Mouse (Mus musculus) heart, embryonic 16.5 days (tissue): ENCODE data around the gene Cdc20b. TPM values are rescaled to one million over a fixed set of nuclear protein-coding genes. Genes with fewer than 3 reads are reported as not detected.

Source experiments
- ATAC-seq: fragments of 200-750 bp; cut with Nextera tagmentation; replicated peaks from 2 replicates; pipeline ENCODE4 v1.8.0; 2017; ENCODE audit warnings: moderate number of reproducible peaks; ENCODE audit not compliant: insufficient read depth, low FRiP score; ENCODE audit errors: extremely low read depth
- H3K27ac ChIP-seq: fragments of 300-500 bp; sonication (generic); 2 replicates; pipeline ENCODE4 v1.5.1; 2014; ENCODE audit warnings: mild to moderate bottlenecking, low read length, control low read depth, moderate library complexity
- H3K27me3 ChIP-seq: fragments of 300-500 bp; sonication (generic); 2 replicates; pipeline ENCODE4 v1.6.1; 2014; ENCODE audit warnings: low read length, mixed read lengths; ENCODE audit not compliant: control insufficient read depth, insufficient read depth
- H3K36me3 ChIP-seq: fragments of 300-500 bp; sonication (generic); 2 replicates; pipeline ENCODE4 v1.6.1; 2014; ENCODE audit not compliant: control insufficient read depth, insufficient read depth
- H3K4me1 ChIP-seq: fragments of 300-500 bp; sonication (generic); 2 replicates; pipeline ENCODE4 v1.6.1; 2014; ENCODE audit warnings: low read length, mixed read lengths; ENCODE audit not compliant: control insufficient read depth, insufficient read depth
- H3K4me2 ChIP-seq: fragments of 300-500 bp; sonication (generic); 2 replicates; pipeline ENCODE4 v1.6.1; 2014; ENCODE audit warnings: low read depth, mild to moderate bottlenecking, control low read depth, low read length
- H3K4me3 ChIP-seq: fragments of 300-500 bp; sonication (generic); 2 replicates; pipeline ENCODE4 v1.5.1; 2014; ENCODE audit warnings: mild to moderate bottlenecking, control low read depth, low read length
- H3K9ac ChIP-seq: fragments of 300-500 bp; sonication (generic); 2 replicates; pipeline ENCODE4 v1.6.1; 2014; ENCODE audit warnings: low read length, control low read depth
- H3K9me3 ChIP-seq: fragments of 300-500 bp; sonication (generic); replicated peaks from 2 replicates; pipeline ENCODE4 v1.6.1; 2016; ENCODE audit warnings: low read length; ENCODE audit not compliant: control insufficient read depth
- WGBS: fragments of 180-500 bp; shearing (Covaris S2); extraction: QIAGEN DNeasy Blood & Tissue Kit; methylation state at CpG from one replicate; pipeline ENCODE4 v1.1.7; 2014; 5-methylcytosine and 5-hydroxymethylcytosine counted together
- polyA plus RNA-seq: library from polyadenylated mRNA; unstranded; fragments of >200 nt; fragmentation: Nextera tagmentation; extraction: Ambion mirVana; gene quantifications from 2 replicates; pipeline ENCODE4 v1.2.1, GENCODE M21; 2015

Cdc20b gene
- 0.38 and 0.62 TPM in 2 replicates for polyA plus RNA-seq

DNA sequence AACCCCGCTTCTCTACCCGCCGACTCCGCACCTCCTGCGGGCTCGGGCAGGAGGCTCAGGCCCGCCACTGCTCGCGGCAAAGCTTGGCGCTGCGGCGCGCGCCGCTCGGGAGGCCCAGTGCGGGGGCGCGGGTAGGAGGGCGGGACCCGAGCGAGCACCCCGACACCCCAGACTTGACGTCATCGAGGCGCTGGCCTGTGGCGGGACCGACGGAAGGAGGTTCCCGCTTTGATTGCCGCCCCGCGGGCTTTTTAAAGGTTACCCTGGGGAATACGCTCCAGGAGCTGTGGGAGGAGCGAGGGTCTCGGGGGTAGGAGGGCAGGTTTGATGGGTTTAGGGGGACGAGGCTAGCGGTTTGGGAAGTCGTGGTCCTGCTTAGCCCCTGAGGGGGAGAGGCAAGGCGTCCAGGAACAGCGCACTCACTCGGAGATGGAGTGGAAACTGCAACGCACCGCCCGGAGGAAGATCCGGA, at the start of gene Cdc20b:
Gene Cdc20b (plus strand): TSS at position 162 of the 472 bp plus-strand sequence.
- Histone ChIP-seq H3K4me3 (peak within 1 kb of the TSS; percentile 63), H3K27ac (no peak within 1 kb of the TSS), H3K36me3 (no peaks in the 10 kb centered on the region), H3K4me2 (peak within 1 kb of the TSS; percentile 94), H3K27me3 (peaks cover 38% of the 10 kb centered on the region), H3K9me3 (no peaks in the 10 kb centered on the region), H3K9ac (peak within 1 kb of the TSS; percentile 58), H3K4me1 (peaks cover 17% of the 10 kb centered on the region)
- ATAC-seq = peak; percentile 49
- under 1% methylated on average over 46 of the region's 46 CpGs for WGBS

DNA sequence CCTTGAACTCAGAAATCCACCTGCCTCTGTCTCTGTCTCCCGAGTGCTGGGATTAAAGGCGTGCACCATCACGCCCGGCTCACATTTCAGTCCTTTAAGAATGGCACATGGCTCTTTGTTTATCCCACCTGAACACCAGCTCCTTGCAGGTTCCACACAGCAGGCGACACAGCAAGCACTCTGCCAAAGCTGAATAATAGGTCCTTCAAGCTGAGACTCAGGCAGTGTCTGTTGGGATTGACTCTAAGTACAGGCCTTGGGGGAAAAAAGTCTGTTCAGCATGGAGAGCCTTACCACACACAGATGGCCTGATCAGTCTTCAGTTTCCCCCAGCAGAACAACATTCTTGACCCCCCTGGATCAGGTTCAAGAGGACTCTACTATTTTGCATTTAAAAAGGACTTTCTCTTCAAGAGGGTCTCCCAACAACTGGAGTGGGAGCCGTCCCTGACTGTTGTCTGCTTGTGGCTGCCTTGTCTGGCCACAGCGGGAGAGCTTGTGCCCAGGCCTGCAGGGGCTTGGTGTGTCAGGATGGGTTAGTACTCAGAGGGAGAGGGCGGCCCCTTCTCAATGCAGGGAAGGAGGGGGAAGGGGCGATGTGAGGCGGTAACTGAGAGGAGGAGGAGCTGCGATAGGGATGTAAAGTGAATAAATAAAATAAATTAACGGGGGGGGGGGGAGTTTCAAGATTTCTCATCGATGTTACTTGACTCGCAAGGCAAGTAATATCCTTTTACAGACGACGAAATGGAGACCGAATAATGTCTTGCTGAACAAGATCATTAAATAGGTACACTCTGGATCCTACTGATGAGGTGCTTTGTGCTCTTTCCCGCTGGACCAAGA, 49.1 kb upstream of the Cdc20b start:
- H3K4me3 ChIP-seq = no peak overlapping the region
- WGBS = 17% methylated on average over 18 of the region's 18 CpGs

DNA sequence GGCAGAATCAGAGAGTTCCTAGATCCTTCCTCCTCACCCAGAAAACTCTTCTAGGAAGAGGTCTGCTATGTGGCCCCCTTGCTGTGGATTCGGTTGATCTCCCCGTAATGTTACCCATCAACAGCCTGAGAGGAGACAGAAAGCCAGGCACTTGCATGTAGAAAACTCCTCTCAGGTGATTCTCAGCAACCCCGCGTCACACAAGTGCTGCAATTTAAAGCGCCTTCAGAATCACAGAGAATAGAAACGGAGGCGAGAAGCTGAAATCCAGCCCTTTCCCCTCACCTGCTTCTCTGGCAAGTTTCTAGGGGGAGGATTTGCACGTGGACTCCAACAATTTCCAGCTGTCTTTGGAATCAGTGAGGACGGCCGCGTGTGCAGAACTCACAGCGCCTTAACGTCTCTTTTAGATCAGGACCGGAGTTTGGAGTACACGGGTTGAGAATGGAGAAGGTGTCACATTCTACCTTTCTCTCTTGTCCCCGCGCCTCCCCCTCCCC, 48.4 kb upstream of the Cdc20b start:
- peaks cover 22% of the 10 kb centered on the region for H3K4me1 ChIP-seq
- ATAC-seq = no peak
- whole genome bisulfite sequencing = 3% methylated on average over 17 of the region's 17 CpGs
- peaks cover 62% of the 10 kb centered on the region for H3K27me3 ChIP-seq
- no peak overlapping the region for H3K9ac ChIP-seq
- H3K9me3 ChIP-seq = no peaks in the 10 kb centered on the region
- no peak overlapping the region for H3K27ac ChIP-seq
- H3K4me3 ChIP-seq = peak overlapping the region; percentile 68
- no peaks in the 10 kb centered on the region for H3K36me3 ChIP-seq
- H3K4me2 ChIP-seq = peak overlapping the region; percentile 99

More for the DNA sequence above, 49.1 kb upstream of the Cdc20b start:
- H3K4me2 ChIP-seq = no peak overlapping the region
- no peak overlapping the region for H3K9ac ChIP-seq
- H3K36me3 ChIP-seq = no peaks in the 10 kb centered on the region
- ATAC-seq = no peak
- no peaks in the 10 kb centered on the region for H3K9me3 ChIP-seq
- no peak overlapping the region for H3K27ac ChIP-seq
- peaks cover 22% of the 10 kb centered on the region for H3K4me1 ChIP-seq
- peaks cover 55% of the 10 kb centered on the region for H3K27me3 ChIP-seq

DNA sequence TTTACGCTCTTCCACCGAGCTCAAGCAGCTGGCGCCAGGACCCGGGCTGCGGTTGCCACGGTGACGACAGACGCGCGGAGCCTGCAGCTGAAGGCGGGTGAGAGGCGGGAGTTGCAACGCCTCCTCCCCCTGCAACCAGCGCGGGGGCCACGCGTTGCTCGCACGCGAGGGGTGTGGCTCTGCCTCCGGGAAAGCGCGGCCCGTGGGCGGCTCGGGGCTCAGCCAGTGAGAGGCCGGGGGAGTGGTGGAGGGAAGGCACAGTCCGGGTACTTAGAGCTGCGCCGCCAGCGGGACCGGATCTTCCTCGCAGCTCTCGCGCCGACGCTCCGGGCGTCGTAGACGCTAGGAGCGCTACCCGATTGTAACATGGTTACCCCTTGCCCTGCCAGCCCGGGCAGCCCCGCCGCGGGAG, 47.4 kb upstream of the Cdc20b start, which contains the start of gene Ccno:
Gene Ccno (plus strand): TSS at position 271 of the 412 bp plus-strand sequence.
- H3K36me3 ChIP-seq = no peaks in the 10 kb centered on the region
- H3K27me3 ChIP-seq = peaks cover 69% of the 10 kb centered on the region
- peaks cover 22% of the 10 kb centered on the region for H3K4me1 ChIP-seq
- peak within 1 kb of the TSS; percentile 68 for H3K4me3 ChIP-seq
- no peaks in the 10 kb centered on the region for H3K9me3 ChIP-seq
- peak within 1 kb of the TSS; percentile 99 for H3K4me2 ChIP-seq
- H3K27ac ChIP-seq = peak within 1 kb of the TSS; percentile 21; the same call in 1 of the 2 replicates
- peak within 1 kb of the TSS; percentile 73 for H3K9ac ChIP-seq
- under 1% methylated on average over 47 of the region's 47 CpGs for WGBS
- peak; percentile 97 for ATAC-seq

DNA sequence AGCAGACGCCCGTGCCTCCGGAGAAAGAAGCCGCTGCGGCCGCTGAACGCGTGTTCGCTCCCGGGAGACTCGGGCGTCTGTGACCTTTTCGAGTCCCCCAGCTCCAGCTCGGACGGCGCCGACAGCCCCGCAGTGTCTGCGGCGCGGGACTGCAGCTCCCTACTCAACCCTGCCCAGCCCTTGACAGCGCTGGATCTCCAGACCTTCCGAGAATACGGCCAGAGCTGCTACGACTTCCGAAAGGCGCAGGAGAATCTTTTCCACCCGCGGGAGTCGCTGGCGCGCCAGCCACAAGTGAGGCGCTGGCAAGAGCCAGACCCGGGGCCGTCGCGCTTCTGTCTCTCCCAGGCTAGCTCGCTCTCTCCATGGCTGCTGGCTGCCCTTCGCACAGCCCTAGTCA, 46.9 kb upstream of the Cdc20b start:
- peak overlapping the region; percentile 99 for H3K4me2 ChIP-seq
- no peaks in the 10 kb centered on the region for H3K9me3 ChIP-seq
- no peaks in the 10 kb centered on the region for H3K36me3 ChIP-seq
- peaks cover 72% of the 10 kb centered on the region for H3K27me3 ChIP-seq
- peak; percentile 19 for ATAC-seq
- peak overlapping the region; percentile 21; the same call in 1 of the 2 replicates for H3K27ac ChIP-seq
- peak overlapping the region; percentile 73 for H3K9ac ChIP-seq
- under 1% methylated on average over 38 of the region's 39 CpGs for WGBS
- H3K4me1 ChIP-seq = peaks cover 22% of the 10 kb centered on the region
- H3K4me3 ChIP-seq = peak overlapping the region; percentile 68

DNA sequence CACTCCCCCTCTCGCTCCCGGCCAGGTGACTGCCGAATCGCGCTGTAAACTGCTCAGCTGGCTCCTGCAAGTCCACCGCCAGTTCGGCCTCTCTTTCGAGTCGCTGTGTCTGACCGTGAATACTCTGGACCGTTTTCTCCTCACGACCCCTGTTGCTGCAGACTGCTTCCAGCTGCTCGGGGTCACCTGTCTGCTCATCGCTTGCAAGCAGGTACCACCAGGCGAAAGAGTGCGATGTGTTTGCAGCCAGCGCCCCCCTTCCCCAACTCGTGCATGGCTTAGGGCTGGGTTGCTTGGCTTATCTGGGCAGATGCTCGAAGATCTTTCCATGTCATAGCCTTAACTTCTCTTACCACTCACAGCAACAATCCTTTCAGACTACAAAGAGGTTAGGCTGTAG, 46.0 kb upstream of the Cdc20b start:
- Histone ChIP-seq H3K27me3 (peaks cover 78% of the 10 kb centered on the region), H3K9ac (no peak overlapping the region), H3K4me1 (peaks cover 30% of the 10 kb centered on the region), H3K36me3 (no peaks in the 10 kb centered on the region), H3K9me3 (no peaks in the 10 kb centered on the region), H3K27ac (no peak overlapping the region), H3K4me3 (peak overlapping the region; percentile 68), H3K4me2 (peak overlapping the region; percentile 99)
- 1% methylated on average over 19 of the region's 19 CpGs for WGBS
- no peak for ATAC-seq

DNA sequence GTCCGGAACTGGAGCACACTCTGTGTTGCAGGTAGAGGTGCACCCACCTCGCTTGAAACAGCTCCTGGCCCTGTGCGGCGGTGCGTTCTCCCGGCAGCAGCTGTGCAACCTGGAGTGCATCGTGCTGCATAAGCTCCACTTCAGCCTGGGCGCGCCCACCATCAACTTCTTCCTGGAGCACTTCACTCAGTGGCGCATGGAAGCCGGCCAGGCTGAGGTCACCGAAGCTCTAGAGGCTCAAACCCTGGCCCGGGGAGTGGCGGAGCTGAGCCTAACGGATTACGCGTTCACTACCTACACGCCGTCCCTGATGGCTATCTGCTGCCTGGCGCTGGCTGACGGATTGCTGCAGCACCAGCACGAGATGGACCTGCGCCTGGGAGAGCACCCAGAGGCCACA, 45.4 kb upstream of the Cdc20b start:
- no peaks in the 10 kb centered on the region for H3K36me3 ChIP-seq
- WGBS = 2% methylated on average over 23 of the region's 23 CpGs
- no peak overlapping the region for H3K27ac ChIP-seq
- peaks cover 79% of the 10 kb centered on the region for H3K27me3 ChIP-seq
- no peaks in the 10 kb centered on the region for H3K9me3 ChIP-seq
- peak overlapping the region; percentile 99 for H3K4me2 ChIP-seq
- H3K9ac ChIP-seq = no peak overlapping the region
- H3K4me1 ChIP-seq = peaks cover 35% of the 10 kb centered on the region
- ATAC-seq = no peak
- peak overlapping the region; percentile 26; the same call in 1 of the 2 replicates for H3K4me3 ChIP-seq

DNA sequence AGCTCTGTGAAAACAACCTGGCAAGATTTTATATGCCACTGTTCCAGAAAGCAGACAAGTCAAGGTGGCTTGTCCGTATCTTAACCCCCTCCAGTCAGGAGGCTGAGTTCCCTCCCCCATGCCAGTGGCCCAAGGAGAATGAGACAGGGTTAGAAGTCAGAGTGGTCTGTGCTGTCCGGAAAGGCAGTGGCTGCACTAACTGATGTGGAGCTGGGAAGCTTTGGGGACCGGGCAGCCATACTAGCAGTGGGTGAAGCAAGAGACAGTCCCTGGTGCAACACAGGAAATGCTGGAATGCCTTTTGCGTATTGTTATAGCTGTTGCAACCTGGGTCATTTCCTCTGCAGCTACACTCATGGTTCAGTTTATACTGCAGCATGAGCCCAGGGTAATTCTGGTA, 44.6 kb upstream of the Cdc20b start:
- H3K4me3 ChIP-seq = no peak overlapping the region

More for the DNA sequence above, 44.6 kb upstream of the Cdc20b start:
- peaks cover 35% of the 10 kb centered on the region for H3K4me1 ChIP-seq
- no peak overlapping the region for H3K27ac ChIP-seq
- no peak for ATAC-seq
- H3K9ac ChIP-seq = no peak overlapping the region
- H3K36me3 ChIP-seq = no peaks in the 10 kb centered on the region
- no peak overlapping the region for H3K4me2 ChIP-seq
- peaks cover 84% of the 10 kb centered on the region for H3K27me3 ChIP-seq
- WGBS = 18% methylated on average over 4 of the region's 4 CpGs
- no peaks in the 10 kb centered on the region for H3K9me3 ChIP-seq
